Mouse (Mus musculus) MEL (cell line): Measurements from ENCODE around the gene Cacng1.

Experiments
- CHD1 ChIP-seq: IDR thresholded peaks from 2 replicates; pipeline ENCODE4 v1.6.1; 2012; ENCODE audit warnings: low read depth, mild to moderate bottlenecking, inconsistent platforms, low read length, improper control_type of control experiment
- CTCF ChIP-seq, 3 experiments: IDR thresholded peaks in 2 of 3; conservative IDR thresholded peaks in 1 of 3; 2 replicates each; pipeline ENCODE4 v1.5.1; 2011 to 2012; ENCODE audit warnings: low read length in 3 of 3, low read depth in 2 of 3, mild to moderate bottlenecking in 2 of 3, improper control_type of control experiment in 1 of 3, inconsistent platforms in 1 of 3, mixed read lengths in 1 of 3, moderate library complexity in 1 of 3; ENCODE audit not compliant: control insufficient read depth in 1 of 3, insufficient read depth in 1 of 3, poor library complexity in 1 of 3, severe bottlenecking in 1 of 3
- E2F4 ChIP-seq: IDR thresholded peaks from 2 replicates; pipeline ENCODE4 v1.6.1; 2011; ENCODE audit warnings: low read depth, low read length, improper control_type of control experiment, borderline replicate concordance
- EP300 ChIP-seq, 2 experiments: IDR thresholded peaks; 2 replicates each; pipeline ENCODE4 v1.6.1; 2011; ENCODE audit warnings: improper control_type of control experiment in 2 of 2, low read length in 2 of 2, low read depth in 1 of 2, mild to moderate bottlenecking in 1 of 2
- HCFC1 ChIP-seq: IDR thresholded peaks from 2 replicates; pipeline ENCODE4 v1.6.1; 2012; ENCODE audit warnings: low read depth, mild to moderate bottlenecking, inconsistent platforms, low read length, improper control_type of control experiment, moderate library complexity
- MAX ChIP-seq: IDR thresholded peaks from 2 replicates; pipeline ENCODE4 v1.6.1; 2011; ENCODE audit warnings: low read length, improper control_type of control experiment
- NRF1 ChIP-seq: IDR thresholded peaks from 2 replicates; pipeline ENCODE4 v1.6.1; 2014; ENCODE audit warnings: low read depth, mild to moderate bottlenecking, inconsistent platforms, low read length, improper control_type of control experiment, moderate library complexity; ENCODE audit not compliant: poor library complexity, insufficient read depth, severe bottlenecking
- POLR2A ChIP-seq, 2 experiments: IDR thresholded peaks; 2 replicates each; pipeline ENCODE4 v1.6.1; 2011 to 2012; ENCODE audit warnings: low read length in 2 of 2, mild to moderate bottlenecking in 2 of 2, control low read depth in 1 of 2, improper control_type of control experiment in 1 of 2, low read depth in 1 of 2, moderate library complexity in 1 of 2; ENCODE audit not compliant: control insufficient read depth in 1 of 2, insufficient read depth in 1 of 2, poor library complexity in 1 of 2
- SMC3 ChIP-seq: IDR thresholded peaks from 2 replicates; pipeline ENCODE4 v1.6.1; 2011; ENCODE audit warnings: low read depth, low read length, improper control_type of control experiment
- TBP ChIP-seq: IDR thresholded peaks from 2 replicates; pipeline ENCODE4 v1.8.0; 2011; ENCODE audit warnings: low read depth, low read length, improper control_type of control experiment
- USF1 ChIP-seq: IDR thresholded peaks from 2 replicates; pipeline ENCODE4 v1.6.1; 2014; ENCODE audit warnings: low read depth, mild to moderate bottlenecking, inconsistent platforms, low read length, improper control_type of control experiment, moderate library complexity

DNA sequence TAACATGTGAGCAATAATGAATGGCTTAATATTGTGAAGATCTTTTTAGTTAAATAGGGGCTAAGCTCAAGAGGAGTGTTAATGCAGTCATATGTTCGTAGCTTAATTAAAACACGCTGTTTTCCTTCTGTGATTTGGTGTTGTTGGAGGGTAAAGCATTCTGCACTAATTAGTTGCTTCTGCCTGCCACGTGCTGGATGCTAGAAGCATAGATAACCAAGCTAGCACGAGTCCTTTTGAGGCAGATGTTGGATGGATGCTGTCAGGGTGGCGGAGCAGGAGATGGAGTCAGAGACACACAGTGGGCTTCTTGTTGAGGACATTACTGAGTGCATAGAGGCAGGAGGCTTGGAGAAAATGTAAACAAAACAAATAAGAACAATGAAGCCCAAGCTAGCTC is 59.2 kb downstream of the Cacng1 start:
- no peak for TF ChIP-seq CTCF (IDR thresholded peaks at IDR 0.05 in 2 of 3, conservative IDR thresholded peaks at IDR 0.05 in 1 of 3; ENCODE audit: control insufficient read depth in 1 of 3, insufficient read depth in 1 of 3, low read depth in 2 of 3, low read length in 3 of 3, poor library complexity in 1 of 3, severe bottlenecking in 1 of 3)
- TF ChIP-seq NRF1 = no peak
- TF ChIP-seq CHD1 = no peak
- TF ChIP-seq HCFC1 = no peak
- TF ChIP-seq EP300 (IDR thresholded peaks at IDR 0.05; ENCODE audit: low read depth in 1 of 2, low read length in 2 of 2) = no peak
- no peak for TF ChIP-seq USF1
- no peak for TF ChIP-seq POLR2A (IDR thresholded peaks at IDR 0.05; ENCODE audit: control insufficient read depth in 1 of 2, insufficient read depth in 1 of 2, low read depth in 1 of 2, low read length in 2 of 2, poor library complexity in 1 of 2)
- TF ChIP-seq TBP = no peak
- TF ChIP-seq MAX = no peak
- TF ChIP-seq E2F4 = no peak
- TF ChIP-seq SMC3 = no peak
